Mouse (Mus musculus) gastrocnemius, postnatal 14 days (tissue): Measurements from ENCODE around the gene Zfp120. TPM values are rescaled to one million over a fixed set of nuclear protein-coding genes. Genes with fewer than 3 reads are reported as not detected.
A peak's percentile ranks its signal among the peaks of the same experiment; 100 is the strongest.
"Not testable (repeated sequence)": the region's sequence is repeated elsewhere in the genome, so short reads cannot be mapped to it uniquely, and the experiment has no call there.

Source experiments
- DNase-seq: peaks from one replicate; pipeline ENCODE4 v3.0.0; 2021; ENCODE audit warnings: mixed read lengths
- intact Hi-C: fragments of 180-260 bp; cut with DNase I; formaldehyde crosslinking; loops from one replicate; pipeline ENCODE4 v1.15.1; 2025; ENCODE audit warnings: low total_unique reads
- long read RNA-seq, 2 experiments: library from polyadenylated mRNA; stranded (forward); transcript quantifications; one replicate each; pipeline ENCODE4 v2.0.0; 2021
- total RNA-seq, 2 experiments: library from RNA; stranded (reverse); gene quantifications; 2 replicates each; pipeline ENCODE4 v1.2.3; 2021

Zfp120 gene
- total RNA-seq = 1 to 10 TPM; 6.8 to 7.7 TPM
- long read RNA-seq, experiment 1, full-length matches to known transcripts = 15 of 19 reads
- long read RNA-seq, experiment 1, partial matches to known transcripts = 0 of 19 reads
- long read RNA-seq, experiment 1, other reads (novel, unspliced or antisense) = 4 of 19 reads
- long read RNA-seq, experiment 2, full-length matches to known transcripts = 14 of 15 reads
- long read RNA-seq, experiment 2, partial matches to known transcripts = 0 of 15 reads
- long read RNA-seq, experiment 2, other reads (novel, unspliced or antisense) = 1 of 15 reads

DNA sequence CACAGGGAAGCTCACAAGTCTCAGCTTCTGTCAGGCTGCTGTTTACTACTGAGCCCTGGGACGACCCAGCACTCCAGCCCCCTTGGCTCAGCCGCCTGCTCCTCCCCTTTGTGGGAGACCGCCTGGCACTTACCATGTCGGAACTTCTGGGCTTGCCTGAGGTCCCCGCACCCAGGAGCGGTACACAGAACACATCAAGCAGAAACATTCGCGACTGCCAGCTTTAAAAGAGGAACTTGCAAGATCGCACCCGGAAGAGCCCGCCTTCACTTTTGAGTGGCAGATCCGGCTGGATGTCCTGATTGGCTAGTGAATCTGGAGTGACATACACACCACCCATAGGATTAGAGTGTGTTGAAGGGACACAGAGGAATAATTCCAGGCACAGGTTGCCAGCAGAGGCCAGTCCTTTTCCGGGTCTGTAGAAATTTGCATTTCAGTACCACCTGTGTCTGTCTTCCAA is at the start of gene Zfp120:
Gene Zfp120 (minus strand): TSS at position 274 of the 463 bp plus-strand sequence.
- intact Hi-C loops = no loop called here
- peak; percentile 82 for DNase-seq

DNA sequence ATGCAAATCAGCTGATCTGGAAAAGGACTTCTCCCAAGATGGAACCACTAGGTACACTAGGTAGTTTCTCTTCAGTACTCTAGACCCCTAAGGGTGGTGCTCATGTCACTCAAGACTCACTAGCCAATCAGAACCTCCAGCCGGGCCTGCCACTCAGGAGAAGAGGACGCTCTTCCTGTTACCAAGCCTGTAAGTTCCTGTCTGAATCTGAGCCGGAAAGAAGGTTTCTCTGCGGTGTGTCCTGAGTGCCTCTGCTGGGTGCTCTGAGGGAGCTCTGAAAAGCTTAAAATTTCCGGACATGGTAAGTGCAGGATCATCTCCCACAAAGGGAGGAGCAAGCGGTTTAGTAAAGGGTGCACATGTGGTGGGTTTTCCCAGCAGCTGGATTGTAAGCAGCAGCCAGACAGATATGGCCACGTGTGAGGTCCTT is 45.1 kb upstream of the Zfp120 start, which contains the start of gene Gm14139:
Gene Gm14139 (plus strand): TSS at position 186 of the 430 bp plus-strand sequence.
- DNase-seq, intact Hi-C loops: not testable (repeated sequence)

DNA sequence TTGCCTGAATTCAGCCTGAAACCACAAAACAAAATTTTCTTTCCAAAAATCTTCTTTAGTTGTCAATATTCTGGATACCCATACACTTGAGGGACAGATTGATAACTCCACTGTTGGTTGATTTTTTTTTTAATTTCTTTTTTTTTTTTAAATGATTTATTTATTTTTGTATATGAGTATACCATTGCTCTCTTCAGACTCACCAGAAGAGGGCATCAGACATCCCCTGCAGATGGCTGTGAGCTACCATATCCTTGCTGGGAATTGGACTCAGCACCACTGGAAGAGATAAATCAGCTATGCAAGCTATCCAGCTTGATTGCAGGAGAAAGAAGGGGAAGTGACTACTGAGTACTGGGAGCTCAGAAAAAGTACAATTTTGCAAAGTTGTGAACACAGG is 44.5 kb upstream of the Zfp120 start:
- DNase-seq, intact Hi-C loops: not testable (repeated sequence)

DNA sequence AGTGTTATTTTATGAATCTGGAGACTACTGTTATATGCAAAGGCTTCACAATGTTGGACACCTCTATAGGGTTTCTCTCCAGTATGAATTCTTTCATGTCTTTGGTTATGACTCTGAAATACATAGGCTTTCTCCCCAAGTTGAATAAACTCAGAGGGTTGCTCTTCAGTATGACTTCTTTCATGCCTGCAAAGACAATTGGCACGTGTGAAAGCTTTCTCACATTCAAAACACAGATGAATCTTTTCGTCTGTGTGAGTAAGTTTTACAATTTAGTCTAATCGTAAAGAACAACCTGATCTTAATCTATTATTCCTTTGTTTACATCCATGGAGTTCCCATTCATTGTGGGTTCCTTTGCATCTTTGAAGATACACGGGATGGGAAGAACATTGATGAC is 43.1 kb upstream of the Zfp120 start, which contains the start of gene Gm10770:
Gene Gm10770 (minus strand): TSS at position 101 of the 400 bp plus-strand sequence.
- intact Hi-C loops, DNase-seq: not testable (repeated sequence)

DNA sequence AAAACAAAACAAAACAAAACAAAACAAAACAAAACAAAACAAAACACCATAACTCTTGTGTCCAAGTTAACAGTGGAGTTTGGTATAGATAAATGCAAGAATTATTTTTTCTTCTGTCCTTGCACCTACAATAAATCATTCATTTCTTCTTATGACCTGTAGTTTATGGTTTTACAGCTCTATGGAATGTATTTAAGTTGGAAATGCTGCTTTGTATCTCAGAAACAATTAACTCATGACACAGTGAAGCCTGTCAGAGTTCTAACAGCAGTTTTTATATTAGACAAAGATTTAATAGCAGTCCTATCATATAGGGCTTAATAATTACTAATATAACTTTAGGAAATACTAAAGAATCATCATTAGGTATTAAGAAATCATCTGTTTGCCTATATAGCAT is 37.3 kb upstream of the Zfp120 start:
- no peak for DNase-seq
- intact Hi-C loops = no loop called here

DNA sequence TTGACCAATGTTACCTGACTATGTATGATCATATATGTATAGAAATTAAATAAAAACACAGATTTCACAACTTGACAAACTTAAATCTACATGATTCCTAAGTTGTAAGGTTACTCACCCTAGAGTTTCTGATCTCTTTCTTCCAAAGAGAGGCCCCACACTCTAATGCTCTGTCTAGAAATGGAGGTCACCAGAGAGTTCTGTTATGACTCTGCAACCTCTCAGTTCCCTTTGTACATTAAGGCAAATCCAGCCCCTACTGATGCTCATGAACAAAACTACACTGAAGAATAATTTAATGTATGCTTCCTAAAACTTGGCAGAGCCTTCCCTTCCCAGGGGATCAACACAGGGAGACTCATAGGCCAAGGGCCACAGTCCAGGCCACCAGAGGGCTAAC is 30.2 kb upstream of the Zfp120 start:
- DNase-seq = no peak
- intact Hi-C loops = no loop called here

DNA sequence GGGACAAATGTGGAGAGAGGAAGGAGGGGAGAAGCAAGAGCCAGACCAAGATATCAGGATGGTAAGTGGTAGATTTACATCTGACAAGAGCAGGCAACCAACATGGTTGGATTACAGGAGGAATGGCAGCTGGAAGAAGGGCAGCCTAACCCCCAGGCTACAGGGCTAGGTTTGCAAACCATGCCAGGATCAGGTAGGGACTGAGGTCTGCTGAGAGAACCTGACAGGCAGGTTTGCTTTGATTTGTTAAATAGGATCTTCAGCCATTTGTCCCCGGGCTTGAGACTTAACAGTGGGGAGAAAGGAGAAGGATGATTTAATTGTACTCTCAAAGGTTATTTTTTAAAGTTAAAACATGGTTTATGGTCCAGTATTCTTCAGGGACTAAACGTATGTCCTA is 3.7 kb downstream of the Zfp120 start:
- DNase-seq = no peak
- intact Hi-C loops = no loop called here

DNA sequence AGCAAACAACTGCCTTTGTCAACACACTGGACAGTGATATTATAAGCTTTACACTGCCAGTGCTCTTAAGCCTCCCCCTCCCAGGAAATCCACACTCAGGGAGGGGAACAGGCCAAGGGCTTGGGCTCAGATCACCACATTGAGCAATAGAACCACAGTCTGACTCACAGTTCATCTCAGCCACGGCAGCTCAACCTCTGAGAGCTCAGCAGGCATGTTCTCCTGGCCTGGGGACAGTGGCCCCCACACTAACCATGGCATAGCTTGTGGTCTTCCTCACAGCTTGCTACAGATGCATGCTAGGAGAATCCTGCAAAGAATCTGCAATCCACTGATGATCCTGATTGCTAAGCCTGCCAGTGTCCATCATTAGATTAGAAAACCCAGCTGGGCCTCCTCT is 4.5 kb downstream of the Zfp120 start:
- DNase-seq, intact Hi-C loops: not testable (repeated sequence)

DNA sequence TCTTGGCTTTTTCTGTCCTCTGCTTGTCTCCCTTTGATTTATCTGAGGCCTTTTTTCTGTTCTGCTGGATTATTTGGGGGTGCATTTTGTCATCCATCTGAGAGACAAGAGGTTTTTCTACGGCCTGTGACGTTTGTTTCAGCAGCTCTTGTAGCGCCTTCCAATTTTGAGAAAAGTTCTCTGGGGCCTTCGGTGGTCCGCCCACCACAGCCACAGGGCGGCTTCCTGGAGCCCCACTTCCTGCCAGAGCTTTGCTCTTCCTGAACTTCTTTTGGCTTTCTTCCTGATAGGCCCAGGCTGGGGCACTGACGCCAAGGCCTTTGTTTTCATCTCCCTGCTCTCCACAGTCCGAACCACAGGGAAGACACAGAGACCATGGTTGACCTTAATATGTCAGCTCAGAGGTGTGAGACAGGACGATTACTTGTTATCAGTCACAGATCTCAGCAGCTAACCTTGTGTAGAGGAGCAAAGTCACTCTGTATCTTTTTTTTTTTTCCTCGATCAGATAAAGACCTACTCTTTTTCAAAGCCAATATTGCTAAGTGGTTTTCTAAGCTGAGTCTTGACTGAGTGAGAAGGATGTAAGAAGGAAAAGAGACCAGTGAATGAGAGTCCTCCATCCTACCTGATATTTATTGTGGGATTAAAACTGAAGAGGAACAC is 25.1 kb downstream of the Zfp120 start:
- no peak for DNase-seq
- intact Hi-C loops = no loop called here

DNA sequence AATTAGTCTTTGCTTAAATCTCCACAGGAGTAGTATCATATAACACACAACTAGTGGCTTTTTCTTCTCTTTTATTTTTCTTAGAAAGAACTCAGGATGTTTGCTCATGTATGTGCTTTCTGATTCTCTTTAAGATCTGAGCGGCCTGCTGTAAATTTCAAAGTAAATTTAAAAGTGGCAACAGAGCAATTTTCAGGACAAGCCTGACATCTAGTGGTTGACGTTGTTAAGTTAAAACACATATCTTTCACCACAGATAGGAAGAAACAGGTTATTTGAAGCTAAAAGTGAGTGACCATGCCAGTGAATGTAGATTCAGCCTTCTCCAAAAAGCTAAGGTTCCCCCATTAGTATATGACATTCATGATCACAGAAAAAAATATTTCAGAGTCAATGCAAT is 36.9 kb downstream of the Zfp120 start:
- intact Hi-C loops, DNase-seq: not testable (repeated sequence)

Other genes with a start within 250 kb of the Zfp120 start
- gene Gm10770, start 43.0 kb upstream of the Zfp120 start, total RNA-seq = not detected
- not detected for gene Gm14139, start 45.0 kb upstream of the Zfp120 start, total RNA-seq
- 1 to 10 TPM; 2.3 to 3.0 TPM for gene Zfp937, start 81.4 kb upstream of the Zfp120 start, total RNA-seq
- 1 to 10 TPM; 2.0 to 2.9 TPM for gene Gm21994, start 118.9 kb upstream of the Zfp120 start, total RNA-seq
- under 1 TPM in 1 of 2 experiments, not detected in 1; 0.06 TPM for gene Gm14124, start 120.8 kb upstream of the Zfp120 start, total RNA-seq
- gene Gm10130, start 187.0 kb upstream of the Zfp120 start, total RNA-seq = 1 to 10 TPM; 1.4 to 1.5 TPM
- 1 to 10 TPM; 1.5 to 2.0 TPM for gene 3300002I08Rik, start 226.1 kb upstream of the Zfp120 start, total RNA-seq